Mouse (Mus musculus): ENCODE data around the gene Olfr153.

DNA sequence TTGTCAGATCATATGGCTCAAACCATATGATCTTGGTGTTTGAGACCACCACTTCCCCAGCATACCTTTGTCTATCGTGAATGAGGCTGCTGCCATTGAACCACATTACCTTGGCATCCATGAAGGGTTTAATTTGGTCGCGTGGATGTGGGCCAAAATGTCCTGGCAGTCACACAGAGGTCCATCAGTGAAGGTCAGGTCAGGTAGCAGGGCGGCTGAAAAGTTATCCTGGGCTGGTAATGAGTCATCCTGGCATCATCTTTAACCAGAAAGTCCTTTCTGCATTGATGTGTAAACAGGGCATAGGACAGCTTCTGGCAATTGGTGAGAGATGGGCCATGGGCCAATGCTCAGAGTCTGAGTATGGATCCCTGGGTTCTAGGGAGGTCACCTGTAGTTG, 10.9 kb upstream of the Olfr153 start:
- TF ChIP-seq POLR2A (IDR thresholded peaks at IDR 0.05; ENCODE audit: borderline replicate concordance, insufficient read depth, low read length), result no peak
- no peak for TF ChIP-seq CTCF (IDR thresholded peaks at IDR 0.05; ENCODE audit: borderline replicate concordance, insufficient read depth, low read depth, low read length)

Data from cerebellum, adult 2 months (tissue).